Mouse (Mus musculus) skeletal muscle tissue, adult 2 months (tissue): ENCODE data around the gene Kdelr3.

ENCODE experiments used
- DNase-seq: peaks from one replicate; pipeline ENCODE4 v3.0.0-alpha.2; 2012; ENCODE audit warnings: low read depth, low spot score

Gene Kdelr3

DNA sequence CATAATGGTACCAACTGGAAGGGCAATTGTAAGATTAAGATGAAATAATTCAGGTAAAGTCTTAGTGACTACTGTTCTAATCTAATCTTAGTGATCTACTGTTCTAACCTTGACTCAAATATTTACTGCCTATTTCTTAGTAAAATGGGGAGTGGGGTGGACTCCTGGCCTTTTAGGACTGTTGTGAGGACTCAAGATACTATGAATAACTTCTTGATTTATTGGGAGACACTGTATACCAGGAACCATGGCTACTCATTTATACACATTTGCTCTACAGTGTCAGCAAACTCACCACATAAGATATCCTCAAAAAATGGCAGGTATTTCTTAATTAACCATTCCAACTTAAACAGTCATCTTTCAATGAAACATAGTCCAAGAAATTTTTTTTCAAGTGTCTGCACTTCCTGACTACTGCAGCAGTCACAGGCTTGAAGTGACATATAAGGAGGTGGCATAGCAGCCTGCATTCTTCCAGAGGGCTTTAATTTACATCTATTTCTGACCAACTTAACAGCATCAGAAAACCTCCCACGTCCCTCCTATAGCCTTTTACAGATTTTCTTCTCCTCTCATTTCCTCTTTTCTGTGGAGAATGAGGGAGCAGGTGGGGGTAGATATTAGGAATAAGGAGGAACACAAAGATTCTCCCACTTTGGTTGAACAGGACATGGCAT is 59.5 kb downstream of the Kdelr3 start:
- no peak for DNase-seq

DNA sequence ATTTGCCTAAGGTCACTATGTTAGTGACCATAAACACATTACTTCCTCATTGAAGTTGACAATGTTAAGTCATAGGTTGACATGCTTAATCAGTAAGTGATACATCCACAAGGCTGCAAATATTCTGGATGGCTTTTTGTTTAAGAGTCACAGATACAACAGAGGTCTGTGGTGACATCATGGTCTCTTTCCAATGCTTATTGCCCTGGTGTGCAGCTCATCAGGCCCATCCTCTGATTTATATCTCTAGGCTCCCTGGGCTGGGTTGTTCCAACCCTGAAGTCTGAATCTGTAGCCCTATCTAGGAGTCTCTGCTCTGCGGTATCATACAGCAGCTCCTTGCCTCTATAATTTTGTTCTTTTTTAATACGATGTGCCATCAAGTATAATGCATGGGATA is 60.7 kb downstream of the Kdelr3 start:
- DNase-seq = no peak
